Mouse (Mus musculus) cerebellum, postnatal 36 days (tissue): ENCODE measurements around the gene Olfr961.

Experiments used
- DNase-seq, 2 experiments: peaks; one replicate each; pipeline ENCODE4 v3.0.0; 2021 to 2022; ENCODE audit warnings: mixed read lengths in 2 of 2

Gene Olfr961

GRCm38 (mm10) chr9:39644785-39645184 lies at the start of gene Olfr961:
Gene Olfr961, plus strand, starts transcription at chr9:39645085.
- DNase-seq: no peak

- DNase-seq: no peak
Observed at GRCm38 (mm10) chr9:39602536-39603332, 42.2 kb upstream of the Olfr961 start.

- DNase-seq: no peak
Observed at GRCm38 (mm10) chr9:39603333-39603845, 41.5 kb upstream of the Olfr961 start.

GRCm38 (mm10) chr9:39603999-39604453 lies 40.9 kb upstream of the Olfr961 start, which contains the start of gene AW551984:
Gene AW551984, minus strand, starts transcription at chr9:39604403.
- DNase-seq: no peak

GRCm38 (mm10) chr9:39608497-39608896 lies 36.4 kb upstream of the Olfr961 start:
- no peak for DNase-seq

GRCm38 (mm10) chr9:39610355-39610754 lies 34.5 kb upstream of the Olfr961 start, which contains the start of gene Olfr148:
Gene Olfr148, plus strand, starts transcription at chr9:39610655.
- DNase-seq: no peak

- DNase-seq: no peak
Observed at GRCm38 (mm10) chr9:39611953-39612352, 32.9 kb upstream of the Olfr961 start.

- DNase-seq: no peak
Observed at GRCm38 (mm10) chr9:39621073-39621472, 23.8 kb upstream of the Olfr961 start, which contains the start of gene Olfr960. Gene Olfr960, plus strand, starts transcription at chr9:39621373.

GRCm38 (mm10) chr9:39623783-39624182 lies 21.1 kb upstream of the Olfr961 start:
- DNase-seq: no peak

- no peak for DNase-seq
Observed at GRCm38 (mm10) chr9:39624711-39625110, 20.2 kb upstream of the Olfr961 start.

GRCm38 (mm10) chr9:39629069-39629468 lies 15.8 kb upstream of the Olfr961 start:
- DNase-seq: no peak

- DNase-seq: no peak
Observed at GRCm38 (mm10) chr9:39633913-39634594, 10.8 kb upstream of the Olfr961 start.

GRCm38 (mm10) chr9:39647382-39647781 lies 2.5 kb downstream of the Olfr961 start:
- DNase-seq: no peak

GRCm38 (mm10) chr9:39654756-39655396 lies 10.0 kb downstream of the Olfr961 start:
- DNase-seq: no peak

- DNase-seq: no peak
Observed at GRCm38 (mm10) chr9:39666905-39667304, 22.0 kb downstream of the Olfr961 start, which contains the start of gene Olfr963. Gene Olfr963, plus strand, starts transcription at chr9:39667205.

- no peak for DNase-seq
Observed at GRCm38 (mm10) chr9:39669723-39670122, 24.8 kb downstream of the Olfr961 start.

- no peak for DNase-seq
Observed at GRCm38 (mm10) chr9:39674820-39675219, 29.9 kb downstream of the Olfr961 start.

GRCm38 (mm10) chr9:39678557-39678956 lies 33.7 kb downstream of the Olfr961 start:
- no peak for DNase-seq

- DNase-seq: no peak
Observed at GRCm38 (mm10) chr9:39679280-39679679, 34.4 kb downstream of the Olfr961 start.
